Mouse (Mus musculus) liver, postnatal 0 days (tissue): Measurements from ENCODE around the gene Gm20604.

Experiments
- CTCF ChIP-seq: sonication (generic); IDR thresholded peaks from 2 replicates; pipeline ENCODE4 v1.5.1; 2016; ENCODE audit warnings: antibody characterized with exemption, low read depth
- EP300 ChIP-seq: IDR thresholded peaks from 2 replicates; pipeline ENCODE4 v1.6.1; 2016; ENCODE audit warnings: antibody characterized with exemption, low read depth, mild to moderate bottlenecking

DNA sequence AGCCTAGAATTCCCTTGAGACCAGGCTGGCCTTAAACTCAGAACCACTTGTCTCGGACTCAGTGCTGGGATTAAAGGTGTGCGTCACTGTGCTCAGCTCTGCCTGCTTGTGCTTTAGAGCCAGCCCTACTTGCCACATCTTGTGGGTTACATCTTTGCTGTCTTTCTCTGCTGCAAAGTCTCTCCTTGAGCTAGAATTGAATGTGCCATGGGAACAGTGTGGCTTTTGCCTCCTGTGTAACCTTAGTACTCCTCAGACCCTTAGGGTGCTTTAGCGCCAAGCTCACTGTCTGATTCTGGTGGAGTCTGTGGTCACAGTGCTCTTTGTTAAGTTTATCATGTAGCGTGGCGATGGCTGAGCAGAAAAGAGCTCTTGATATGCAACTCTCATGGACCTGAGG lies 14.2 kb upstream of the Gm20604 start:
- TF ChIP-seq EP300 (no peak), CTCF (no peak)
